Mouse (Mus musculus): ENCODE results near the gene Olfr912. TPM values are rescaled to one million over a fixed set of nuclear protein-coding genes. Genes with fewer than 3 reads are reported as not detected.

The Olfr912 gene
- total RNA-seq (2021), result not detected
- long read RNA-seq, experiment 1, result 0 reads
- long read RNA-seq, experiment 2, result 0 reads

GRCm38 (mm10) chr9:38579878-38580277 lies at the start of gene Olfr912:
TSS of gene Olfr912 (plus strand) at chr9:38580178.
- no peak for DNase-seq (ENCODE audit: low spot score in 2 of 2)

- DNase-seq (ENCODE audit: low spot score in 2 of 2), result no peak
These were observed 42.4 kb upstream of the Olfr912 start, which contains the start of gene Olfr910 for GRCm38 (mm10) chr9:38537549-38537948. TSS of gene Olfr910 (plus strand) at chr9:38537849.

GRCm38 (mm10) chr9:38591056-38591455 lies 11.1 kb downstream of the Olfr912 start:
- no peak for DNase-seq (ENCODE audit: low spot score in 2 of 2)

DNA sequence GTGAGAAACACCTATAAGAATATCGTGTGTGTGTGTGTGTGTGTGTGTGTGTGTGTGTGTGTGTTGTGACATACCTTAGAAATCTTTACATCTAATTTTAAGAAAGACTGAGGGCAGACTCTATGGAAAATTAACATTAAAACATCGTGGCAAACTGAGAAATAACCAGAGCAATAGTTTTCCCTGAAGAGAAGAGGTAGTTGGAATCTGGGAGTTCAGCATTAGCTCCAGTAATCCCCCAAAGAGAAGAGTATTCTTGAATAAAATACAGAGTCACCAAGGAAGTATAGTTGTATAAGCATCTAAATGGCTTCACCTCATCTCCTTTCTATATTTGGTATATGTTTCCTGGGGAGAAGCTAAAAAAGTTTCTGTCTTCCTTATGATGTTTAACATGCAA lies 12.5 kb downstream of the Olfr912 start, which contains the start of gene Olfr913:
Gene Olfr913, plus strand, starts transcription at position 301 of the 400 bp plus-strand sequence.
- DNase-seq (ENCODE audit: low spot score in 2 of 2), result no peak

- DNase-seq (ENCODE audit: low spot score in 2 of 2), result no peak
These were observed 24.8 kb downstream of the Olfr912 start, which contains the start of gene Olfr914 for GRCm38 (mm10) chr9:38604802-38605201. TSS of gene Olfr914 (plus strand) at chr9:38605102.

DNA sequence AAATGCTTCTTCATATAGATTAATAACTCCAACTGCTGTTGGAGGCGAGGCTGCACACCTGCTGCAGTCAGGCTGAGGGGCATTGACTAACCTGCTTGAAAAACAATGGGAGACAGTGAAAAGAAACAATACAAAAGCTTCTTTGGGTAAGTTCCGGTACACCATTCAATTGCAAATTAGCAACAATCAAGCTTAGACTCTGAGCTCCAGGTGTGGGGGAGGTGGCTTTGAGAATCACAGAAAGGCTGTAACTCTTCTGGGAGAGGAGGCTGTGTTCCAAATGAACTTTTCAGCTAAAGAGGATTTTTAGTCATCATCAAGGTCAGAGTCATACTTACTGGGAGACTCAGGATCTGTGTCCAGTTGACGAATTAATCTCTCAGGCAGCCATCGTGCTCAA lies 52.4 kb downstream of the Olfr912 start:
- no peak for DNase-seq (ENCODE audit: low spot score in 2 of 2)

Other genes with a start within 250 kb of the Olfr912 start
- not detected for gene Olfr898, start 231.8 kb upstream of the Olfr912 start, total RNA-seq (2021)
- gene Olfr250, start 213.3 kb upstream of the Olfr912 start, total RNA-seq (2021), result not detected
- gene Olfr251, start 203.1 kb upstream of the Olfr912 start, total RNA-seq (2021), result not detected
- gene Olfr147, start 178.5 kb upstream of the Olfr912 start, total RNA-seq (2021), result not detected
- gene Olfr901, start 150.7 kb upstream of the Olfr912 start, total RNA-seq (2021), result not detected
- gene Olfr902, start 132.5 kb upstream of the Olfr912 start, total RNA-seq (2021), result not detected
- gene Olfr904, start 117.0 kb upstream of the Olfr912 start, total RNA-seq (2021), result not detected
- gene Olfr905, start 109.1 kb upstream of the Olfr912 start, total RNA-seq (2021), result under 1 TPM in 1 of 2 experiments, not detected in 1; 0.08 TPM
- not detected for gene Olfr906, start 93.1 kb upstream of the Olfr912 start, total RNA-seq (2021)
- not detected for gene Olfr907, start 84.4 kb upstream of the Olfr912 start, total RNA-seq (2021)
- not detected for gene Olfr911-ps1, start 58.6 kb upstream of the Olfr912 start, total RNA-seq (2021)
- not detected for gene Olfr910, start 42.3 kb upstream of the Olfr912 start, total RNA-seq (2021)
- not detected for gene Olfr913, start 12.6 kb downstream of the Olfr912 start, total RNA-seq (2021)
- not detected for gene Olfr914, start 24.9 kb downstream of the Olfr912 start, total RNA-seq (2021)
- not detected for gene Olfr916, start 79.7 kb downstream of the Olfr912 start, total RNA-seq (2021)
- not detected for gene Olfr917, start 85.7 kb downstream of the Olfr912 start, total RNA-seq (2021)
- not detected for gene Olfr918, start 94.4 kb downstream of the Olfr912 start, total RNA-seq (2021)
- gene Olfr919, start 123.5 kb downstream of the Olfr912 start, total RNA-seq (2021), result not detected
- gene Vwa5a, start 138.1 kb downstream of the Olfr912 start, total RNA-seq (2021), result 10 to 100 TPM; 46.4 to 53.4 TPM
- gene Olfr920, start 172.1 kb downstream of the Olfr912 start, total RNA-seq (2021), result under 1 TPM; 0.48 to 0.51 TPM
- not detected for gene Olfr921, start 192.9 kb downstream of the Olfr912 start, total RNA-seq (2021)
- not detected for gene Olfr922, start 234.4 kb downstream of the Olfr912 start, total RNA-seq (2021)
- gene Olfr923, start 246.4 kb downstream of the Olfr912 start, total RNA-seq (2021), result not detected

Data from adrenal gland, postnatal 4 days (tissue).